Mouse (Mus musculus): Measurements from ENCODE around the gene Prrc2a. TPM values are rescaled to one million over a fixed set of nuclear protein-coding genes. Genes with fewer than 3 reads are reported as not detected.
A peak's percentile ranks its signal among the peaks of the same experiment; 100 is the strongest.

Prrc2a gene
- total and polyA plus RNA-seq, 3 experiments = 71.0 to 663 (median 87.6) TPM

DNA sequence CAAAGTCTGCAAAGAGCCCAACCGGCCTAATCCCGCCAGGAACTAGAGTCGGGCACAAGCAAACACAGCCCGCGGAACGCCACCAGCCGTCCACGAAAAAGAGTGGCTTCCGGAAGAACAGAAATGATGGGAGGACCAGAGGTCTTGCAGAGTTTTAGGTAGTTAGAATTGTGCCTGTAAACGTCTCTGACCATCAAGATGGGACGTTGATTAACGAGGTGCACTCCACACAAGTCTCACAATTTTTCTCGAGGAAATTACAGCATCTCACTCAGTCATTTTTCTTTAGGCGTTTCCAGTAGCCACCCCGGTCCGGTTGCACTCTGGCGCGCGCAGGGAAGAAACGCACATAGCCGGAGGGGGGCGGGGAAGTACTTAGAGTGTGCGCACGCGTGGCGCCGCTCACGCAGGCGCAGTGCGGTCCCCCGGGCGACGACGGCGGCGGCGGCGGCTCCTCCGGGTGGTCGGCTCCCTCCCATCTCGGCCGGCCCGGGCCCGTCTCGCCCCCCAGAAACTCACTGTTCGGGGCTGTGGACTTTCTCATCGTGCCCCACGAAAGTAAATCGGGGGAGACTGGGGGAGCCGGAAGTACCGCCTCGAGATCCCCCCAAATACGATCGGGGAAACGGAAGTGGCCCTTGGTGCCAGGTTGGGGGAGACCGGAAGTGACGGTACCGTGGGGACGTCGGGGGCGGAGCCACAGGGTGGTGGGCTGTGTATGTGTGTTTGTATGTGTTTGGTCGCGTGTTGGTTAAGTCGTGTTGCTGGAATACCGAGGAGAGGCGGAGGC, 29.7 kb downstream of the Prrc2a start, which contains the start of gene Bag6 (continued):
- TF ChIP-seq MAFK (IDR thresholded peaks at IDR 0.05; ENCODE audit: borderline replicate concordance, low read depth, low read length) = no peak
- no peak; the same call in 1 of the 2 replicates for TF ChIP-seq POLR2AphosphoS5 (IDR thresholded peaks at IDR 0.05; ENCODE audit: borderline replicate concordance, low read depth, low read length)
- TF ChIP-seq USF2 (IDR thresholded peaks at IDR 0.05; ENCODE audit: borderline replicate concordance in 1 of 2, insufficient read depth in 1 of 2, low read depth in 1 of 2, low read length in 2 of 2) = no peak
- no peak; the same call in 1 of the 2 replicates for TF ChIP-seq KAT2A (conservative IDR thresholded peaks at IDR 0.05; ENCODE audit: low read depth, low read length)
- TF ChIP-seq ZMIZ1 (IDR thresholded peaks at IDR 0.05; ENCODE audit: low read depth, low read length) = peak; percentile 81
- peak; percentile 99 for TF ChIP-seq MAX (IDR thresholded peaks at IDR 0.05; ENCODE audit: low read length)
- TF ChIP-seq ETS1 (IDR thresholded peaks at IDR 0.05; ENCODE audit: low read depth, low read length) = peak; percentile 61; the same call in 1 of the 2 replicates
- TF ChIP-seq NRF1 (IDR thresholded peaks at IDR 0.05; ENCODE audit: insufficient read depth, low read depth, low read length, poor library complexity, severe bottlenecking) = peak; percentile 93
- TF ChIP-seq UBTF (IDR thresholded peaks at IDR 0.05; ENCODE audit: borderline replicate concordance, insufficient read depth, low read depth, low read length) = no peak
- TF ChIP-seq CHD2 (IDR thresholded peaks at IDR 0.05; ENCODE audit: low read length) = no peak
- no peak for TF ChIP-seq ZC3H11A (IDR thresholded peaks at IDR 0.05; ENCODE audit: low read depth, low read length)
- TF ChIP-seq TCF12 (IDR thresholded peaks at IDR 0.05; ENCODE audit: low read depth, low read length) = peak; percentile 18
- 0 out of 2 replicates have a peak, but pooled peaks have one; percentile 37 for TF ChIP-seq GATA1 (IDR thresholded peaks at IDR 0.05; ENCODE audit: low read depth, low read length)
- no peak for TF ChIP-seq MYB (IDR thresholded peaks at IDR 0.05; ENCODE audit: low read depth, low read length)

DNA sequence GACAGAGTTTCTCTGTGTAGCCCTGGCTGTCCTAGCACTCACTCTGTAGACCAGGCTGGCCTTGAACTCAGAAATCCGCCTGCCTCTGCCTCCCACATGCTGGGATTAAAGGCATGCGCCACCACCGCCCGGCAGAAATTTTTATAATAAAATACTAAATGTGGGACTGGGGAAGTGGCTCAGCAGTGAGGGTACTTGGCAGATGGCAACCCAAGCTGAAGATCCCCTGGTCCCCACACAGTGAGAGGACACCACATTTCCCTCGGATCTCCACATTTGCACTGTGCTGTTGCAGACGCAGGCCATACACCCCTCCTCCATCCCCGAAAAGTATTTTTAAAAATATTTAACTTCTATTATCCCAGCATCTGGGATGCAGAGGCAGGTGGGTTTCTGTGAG, 31.2 kb downstream of the Prrc2a start:
- Histone ChIP-seq H3K4me1 (ENCODE audit: control insufficient read depth in 1 of 2, insufficient read depth in 2 of 2, low read length in 2 of 2) (peaks cover 0 to 13% of the 10 kb centered on the region in 2 experiments; a peak in 2 of 4 replicates), H3K79me2 (ENCODE audit: control insufficient read depth, insufficient read depth, low read length, poor library complexity) (peaks cover 35% of the 10 kb centered on the region), H3K36me3 (ENCODE audit: control insufficient read depth in 1 of 2, insufficient read depth in 2 of 2, low read length in 2 of 2) (peaks cover 0 to 18% of the 10 kb centered on the region in 2 experiments; a peak in 3 of 4 replicates), H3K27me3 (ENCODE audit: control insufficient read depth in 1 of 2, insufficient read depth in 2 of 2, low read length in 2 of 2) (no peaks in the 10 kb centered on the region), H3K4me3 (ENCODE audit: control insufficient read depth in 1 of 2, insufficient read depth in 1 of 2, low read depth in 2 of 2, low read length in 2 of 2) (no peak overlapping the region), H3K9ac (ENCODE audit: control insufficient read depth, low read depth, low read length, poor library complexity, severe bottlenecking) (peak overlapping the region; percentile 26; the same call in 1 of the 2 replicates), H3K9me3 (replicated peaks; ENCODE audit: insufficient read depth, low read length) (no peaks in the 10 kb centered on the region), H3K27ac (ENCODE audit: control insufficient read depth, low read depth, low read length) (no peak overlapping the region)
- TF ChIP-seq ETS1 (IDR thresholded peaks at IDR 0.05; ENCODE audit: low read depth, low read length) (no peak), EP300 (IDR thresholded peaks at IDR 0.05; ENCODE audit: low read depth in 1 of 2, low read length in 2 of 2) (no peak), USF2 (IDR thresholded peaks at IDR 0.05; ENCODE audit: borderline replicate concordance in 1 of 2, insufficient read depth in 1 of 2, low read depth in 1 of 2, low read length in 2 of 2) (no peak), MAZ (IDR thresholded peaks at IDR 0.05; ENCODE audit: low read depth, low read length) (no peak), HCFC1 (IDR thresholded peaks at IDR 0.05; ENCODE audit: low read depth, low read length) (no peak), RCOR1 (IDR thresholded peaks at IDR 0.05; ENCODE audit: low read depth, low read length) (no peak), MYB (IDR thresholded peaks at IDR 0.05; ENCODE audit: low read depth, low read length) (no peak)
- no peak for DNase-seq (ENCODE audit: low read depth, low spot score)
